Mouse (Mus musculus): ENCODE data around the gene Dgke.
"Not testable (repeated sequence)": the region's sequence is repeated elsewhere in the genome, so short reads cannot be mapped to it uniquely, and the experiment has no call there.

Gene Dgke

GRCm38 (mm10) chr11:89073541-89073940, 6.9 kb upstream of the Dgke start, which contains the start of gene Gm525:
Gene Gm525, plus strand, starts transcription at chr11:89073841.
- no peak for DNase-seq

- DNase-seq, result no peak
These were observed 4.9 kb upstream of the Dgke start for GRCm38 (mm10) chr11:89071522-89071921.

- peak; percentile 47 for DNase-seq
These were observed 2.7 kb upstream of the Dgke start for GRCm38 (mm10) chr11:89069303-89069702.

GRCm38 (mm10) chr11:89068649-89069048, 2.0 kb upstream of the Dgke start:
- DNase-seq, result no peak

GRCm38 (mm10) chr11:89067871-89068490, 1.3 kb upstream of the Dgke start:
- no peak for DNase-seq

- DNase-seq, result no peak
These were observed 712 bp upstream of the Dgke start for GRCm38 (mm10) chr11:89067301-89067822.

GRCm38 (mm10) chr11:89066126-89066525, 524 bp downstream of the Dgke start:
- DNase-seq, result no peak

- no peak for DNase-seq
These were observed 1.4 kb downstream of the Dgke start for GRCm38 (mm10) chr11:89065297-89065696.

- DNase-seq, result no peak
These were observed 2.3 kb downstream of the Dgke start for GRCm38 (mm10) chr11:89064312-89064711.

GRCm38 (mm10) chr11:89061362-89061761, 5.3 kb downstream of the Dgke start:
- DNase-seq, result no peak

- peak; percentile 96 for DNase-seq
These were observed 6.1 kb downstream of the Dgke start for GRCm38 (mm10) chr11:89060423-89061089.

- no peak for DNase-seq
These were observed 6.7 kb downstream of the Dgke start for GRCm38 (mm10) chr11:89059919-89060422.

GRCm38 (mm10) chr11:89058515-89059270, 8.0 kb downstream of the Dgke start:
- peak; percentile 16 for DNase-seq

GRCm38 (mm10) chr11:89055931-89056690, 10.5 kb downstream of the Dgke start:
- no peak for DNase-seq

- no peak for DNase-seq
These were observed 14.9 kb downstream of the Dgke start for GRCm38 (mm10) chr11:89051767-89052166.

GRCm38 (mm10) chr11:89046021-89046420, 20.6 kb downstream of the Dgke start:
- DNase-seq, result no peak

GRCm38 (mm10) chr11:89045501-89045900, 21.1 kb downstream of the Dgke start:
- not testable (repeated sequence) for DNase-seq

- no peak for DNase-seq
These were observed 23.6 kb downstream of the Dgke start for GRCm38 (mm10) chr11:89043046-89043445.

GRCm38 (mm10) chr11:89041073-89041472, 25.6 kb downstream of the Dgke start:
- DNase-seq, result not testable (repeated sequence)

- no peak for DNase-seq
These were observed 27.3 kb downstream of the Dgke start for GRCm38 (mm10) chr11:89039325-89039724.

GRCm38 (mm10) chr11:89038496-89038895, 28.2 kb downstream of the Dgke start:
- no peak for DNase-seq

GRCm38 (mm10) chr11:89035552-89035951, 31.1 kb downstream of the Dgke start:
- DNase-seq, result no peak

- DNase-seq, result no peak
These were observed 32.1 kb downstream of the Dgke start for GRCm38 (mm10) chr11:89034592-89034991.
